Mouse (Mus musculus) ES-Bruce4 (cell line): Measurements from ENCODE around the gene Ckmt2. TPM values are rescaled to one million over a fixed set of nuclear protein-coding genes. Genes with fewer than 3 reads are reported as not detected.

Source experiments
- H3K27ac ChIP-seq: 2 replicates; pipeline ENCODE4 v1.5.1; 2012; ENCODE audit warnings: low read length, inconsistent platforms; ENCODE audit not compliant: insufficient read depth
- H3K27me3 ChIP-seq: 2 replicates; pipeline ENCODE4 v1.6.1; 2012; ENCODE audit warnings: mild to moderate bottlenecking, low read length, inconsistent platforms; ENCODE audit not compliant: control insufficient read depth, poor library complexity, insufficient read depth, severe bottlenecking
- H3K36me3 ChIP-seq: 2 replicates; pipeline ENCODE4 v1.6.1; 2012; ENCODE audit warnings: inconsistent platforms, mild to moderate bottlenecking, low read length, moderate library complexity; ENCODE audit not compliant: control insufficient read depth, poor library complexity, insufficient read depth, severe bottlenecking
- H3K4me1 ChIP-seq: one replicate; pipeline ENCODE4 v1.8.1; 2011; ENCODE audit warnings: low read length; ENCODE audit not compliant: control insufficient read depth, insufficient read depth
- H3K4me3 ChIP-seq: 2 replicates; pipeline ENCODE4 v1.5.1; 2011; ENCODE audit warnings: low read depth, mild to moderate bottlenecking, low read length
- H3K9ac ChIP-seq: 2 replicates; pipeline ENCODE4 v1.6.1; 2012; ENCODE audit warnings: low read depth, mild to moderate bottlenecking, inconsistent platforms; ENCODE audit not compliant: poor library complexity, severe bottlenecking
- H3K9me3 ChIP-seq: replicated peaks from 2 replicates; pipeline ENCODE4 v1.6.1; 2012; ENCODE audit warnings: mild to moderate bottlenecking, low read length, inconsistent platforms; ENCODE audit not compliant: control insufficient read depth, poor library complexity, insufficient read depth, severe bottlenecking
- CTCF ChIP-seq: IDR thresholded peaks from one replicate; pipeline ENCODE4 v1.8.1; 2011; ENCODE audit warnings: low read depth, low read length
- EP300 ChIP-seq: IDR thresholded peaks from 2 replicates; pipeline ENCODE4 v1.6.1; 2011; ENCODE audit warnings: low read depth, low read length; ENCODE audit not compliant: insufficient read depth
- POLR2A ChIP-seq: IDR thresholded peaks from one replicate; pipeline ENCODE4 v1.8.1; 2011; ENCODE audit warnings: low read length; ENCODE audit not compliant: insufficient read depth
- polyA plus RNA-seq: library from polyadenylated mRNA; stranded (reverse); fragments of >200 nt; gene quantifications from 2 replicates; pipeline ENCODE4 v1.2.4, GENCODE M21; 2011; ENCODE audit warnings: low read depth; ENCODE audit not compliant: missing spikeins, insufficient read depth, insufficient read length

Ckmt2 gene
- polyA plus RNA-seq, 1 experiment = not detected

- TF ChIP-seq POLR2A (no peak), CTCF (no peak), EP300 (no peak)
- H3K27me3 ChIP-seq = no peaks in the 10 kb centered on the region
- no peak overlapping the region for H3K9ac ChIP-seq
- no peak overlapping the region for H3K4me3 ChIP-seq
- no peaks in the 10 kb centered on the region for H3K9me3 ChIP-seq
- H3K4me1 ChIP-seq = no peaks in the 10 kb centered on the region
- H3K27ac ChIP-seq = no peak overlapping the region
- H3K36me3 ChIP-seq = no peaks in the 10 kb centered on the region
These were observed 38.5 kb upstream of the Ckmt2 start for GRCm38 (mm10) chr13:91915192-91915581.

DNA sequence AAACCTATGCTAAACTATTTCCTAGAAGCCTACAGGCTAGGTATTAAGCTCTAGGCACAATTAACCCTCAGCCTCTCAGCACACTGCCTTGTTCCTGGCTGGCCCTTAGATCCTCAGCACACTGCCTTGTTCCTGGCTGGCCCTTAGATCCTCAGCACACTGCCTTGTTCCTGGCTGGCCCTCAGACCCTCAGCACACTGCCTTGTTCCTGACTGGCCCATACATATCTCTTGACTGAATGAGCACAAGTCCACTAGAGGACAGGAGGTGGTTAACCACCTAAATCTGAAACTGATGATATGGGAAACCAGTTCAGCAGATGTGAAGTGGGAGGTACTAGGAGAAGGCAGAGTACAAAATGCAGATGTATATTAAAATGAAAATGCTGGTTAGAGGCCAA, 35.0 kb upstream of the Ckmt2 start:
- Histone ChIP-seq H3K4me1 (no peaks in the 10 kb centered on the region), H3K9me3 (no peaks in the 10 kb centered on the region), H3K27ac (no peak overlapping the region), H3K4me3 (no peak overlapping the region), H3K36me3 (no peaks in the 10 kb centered on the region), H3K27me3 (no peaks in the 10 kb centered on the region), H3K9ac (no peak overlapping the region)
- TF ChIP-seq CTCF = no peak
- TF ChIP-seq POLR2A = no peak
- TF ChIP-seq EP300 = no peak

- Histone ChIP-seq H3K27me3 (no peaks in the 10 kb centered on the region), H3K9ac (no peak overlapping the region), H3K27ac (no peak overlapping the region), H3K4me3 (no peak overlapping the region), H3K9me3 (no peaks in the 10 kb centered on the region), H3K4me1 (no peaks in the 10 kb centered on the region), H3K36me3 (no peaks in the 10 kb centered on the region)
- no peak for TF ChIP-seq CTCF
- TF ChIP-seq EP300 = no peak
- no peak for TF ChIP-seq POLR2A
These were observed 34.5 kb upstream of the Ckmt2 start for GRCm38 (mm10) chr13:91911211-91911610.

DNA sequence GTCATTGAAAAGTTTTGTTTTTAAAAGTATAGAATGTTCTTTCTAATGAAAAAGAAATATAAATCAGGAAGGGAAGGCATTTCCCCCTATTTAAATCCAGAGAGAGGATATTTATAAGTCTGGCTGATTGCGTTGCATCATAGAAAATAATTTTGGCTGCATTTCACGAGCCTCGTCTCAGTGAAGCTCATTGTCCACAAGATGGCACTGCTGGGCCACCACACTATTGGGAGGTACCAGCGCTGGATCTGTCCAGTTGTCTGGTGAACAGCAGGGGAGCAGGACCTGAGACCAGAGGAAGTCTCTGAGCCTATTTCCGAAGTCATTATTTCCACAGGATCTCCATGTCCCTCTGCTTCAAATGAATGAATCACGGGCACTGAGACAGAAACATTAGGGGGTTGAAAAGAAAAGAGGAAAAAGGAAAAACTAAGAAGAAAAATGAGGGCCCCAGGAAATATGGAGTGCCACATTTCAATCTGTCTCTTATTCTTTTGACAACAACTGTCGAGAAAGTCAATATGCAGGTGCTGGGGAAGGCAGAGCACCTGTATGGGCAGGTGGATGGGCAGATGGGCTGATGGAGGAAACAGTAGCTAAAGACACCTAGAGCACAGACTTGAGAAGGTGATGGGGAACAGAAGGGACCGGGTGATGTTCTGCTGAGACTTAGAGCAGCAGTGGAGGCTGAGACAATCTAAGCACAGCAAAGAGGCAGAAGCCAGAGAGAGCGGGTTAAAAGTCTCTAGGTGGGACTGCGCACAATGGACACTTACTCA, 31.7 kb upstream of the Ckmt2 start:
- Histone ChIP-seq H3K36me3 (no peaks in the 10 kb centered on the region), H3K9ac (no peak overlapping the region), H3K4me1 (no peaks in the 10 kb centered on the region), H3K27me3 (no peaks in the 10 kb centered on the region), H3K4me3 (no peak overlapping the region), H3K9me3 (no peaks in the 10 kb centered on the region), H3K27ac (no peak overlapping the region)
- TF ChIP-seq EP300 (0 out of 2 replicates have a peak, but pooled peaks have one; percentile 20), POLR2A (no peak), CTCF (peak; percentile 91)

GRCm38 (mm10) chr13:91906338-91906737, 29.7 kb upstream of the Ckmt2 start:
- no peaks in the 10 kb centered on the region for H3K4me1 ChIP-seq
- no peak overlapping the region for H3K9ac ChIP-seq
- H3K4me3 ChIP-seq = no peak overlapping the region
- no peaks in the 10 kb centered on the region for H3K36me3 ChIP-seq
- no peaks in the 10 kb centered on the region for H3K9me3 ChIP-seq
- no peak overlapping the region for H3K27ac ChIP-seq
- TF ChIP-seq CTCF (no peak), POLR2A (no peak), EP300 (no peak)
- H3K27me3 ChIP-seq = no peaks in the 10 kb centered on the region

DNA sequence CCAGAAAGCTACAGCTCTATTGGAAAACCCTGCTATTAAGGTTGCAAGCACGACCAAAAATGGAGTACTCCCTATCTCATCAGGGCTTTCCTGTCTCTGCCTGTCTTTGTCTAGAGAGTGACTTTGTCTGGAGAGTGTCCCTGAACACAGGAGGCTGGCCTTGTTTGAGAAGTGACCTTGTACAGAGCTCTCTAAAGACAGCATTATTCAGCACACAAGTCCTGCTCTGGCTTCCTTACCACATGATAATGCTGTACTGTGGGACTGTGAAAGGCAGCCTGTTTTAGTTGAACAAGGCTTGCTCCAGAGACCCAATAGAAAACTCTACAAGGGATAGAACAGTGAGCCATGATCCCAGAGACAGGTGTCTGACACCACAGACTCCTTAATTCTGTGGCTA, 19.8 kb upstream of the Ckmt2 start:
- no peaks in the 10 kb centered on the region for H3K27me3 ChIP-seq
- no peaks in the 10 kb centered on the region for H3K36me3 ChIP-seq
- H3K9me3 ChIP-seq = no peaks in the 10 kb centered on the region
- H3K4me3 ChIP-seq = no peak overlapping the region
- TF ChIP-seq POLR2A = no peak
- TF ChIP-seq EP300 = no peak
- TF ChIP-seq CTCF = no peak
- no peak overlapping the region for H3K27ac ChIP-seq
- H3K4me1 ChIP-seq = no peaks in the 10 kb centered on the region
- no peak overlapping the region for H3K9ac ChIP-seq
